Mouse (Mus musculus) frontal cortex, postnatal 10 days (tissue): ENCODE results near the gene Uvrag.
A peak's percentile ranks its signal among the peaks of the same experiment; 100 is the strongest.

Experiments used
- DNase-seq, 2 experiments: peaks; one replicate each; pipeline ENCODE4 v3.0.0; 2022; ENCODE audit warnings: low spot score in 2 of 2, mixed read lengths in 1 of 2

The Uvrag gene

DNA sequence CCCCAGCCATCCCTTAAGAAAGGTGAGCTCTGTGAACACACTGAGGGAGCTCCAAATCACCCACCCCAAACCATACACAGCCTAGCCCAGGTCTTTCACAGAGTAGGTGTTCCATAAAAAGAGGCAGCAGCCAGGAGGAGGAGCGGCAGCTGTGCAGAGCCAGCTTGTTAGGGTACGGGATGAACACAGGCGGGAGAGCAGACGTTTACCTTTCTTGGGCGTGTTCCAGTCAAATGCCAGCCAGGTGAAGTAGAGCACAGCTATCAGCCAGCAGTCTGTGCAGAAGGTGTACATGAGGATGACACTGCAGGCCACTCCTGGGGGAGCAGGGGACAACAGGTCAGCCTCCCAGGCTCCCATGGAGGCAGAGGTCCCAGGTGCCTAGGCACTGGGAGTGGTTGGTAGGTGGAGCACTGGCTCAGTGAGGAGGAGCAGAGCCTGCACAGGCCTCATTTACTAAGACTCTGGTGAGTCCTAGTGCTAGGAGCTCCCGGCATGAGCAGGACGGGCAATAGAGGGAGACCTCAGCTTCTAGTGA, 24.0 kb upstream of the Uvrag start:
- no peak for DNase-seq

DNA sequence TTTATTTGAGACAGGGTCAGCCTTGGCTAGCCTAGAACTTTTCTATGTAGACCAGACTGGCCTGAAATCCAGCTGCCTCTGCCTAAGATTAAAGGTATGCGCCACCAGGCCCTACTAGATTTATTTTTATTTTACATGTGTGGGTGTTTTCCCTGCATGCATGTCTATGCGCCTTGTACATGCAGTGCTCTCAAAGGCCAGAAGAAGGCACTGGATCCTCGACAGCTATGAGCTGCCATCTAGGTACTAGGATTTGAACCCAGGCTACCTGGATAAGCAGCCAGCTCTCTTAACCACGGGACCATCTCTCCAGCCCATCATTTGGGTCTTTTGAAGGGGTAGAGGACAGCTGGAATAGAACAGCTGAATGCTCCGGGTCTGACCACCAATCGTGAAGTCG, 21.5 kb upstream of the Uvrag start:
- DNase-seq = no peak

DNA sequence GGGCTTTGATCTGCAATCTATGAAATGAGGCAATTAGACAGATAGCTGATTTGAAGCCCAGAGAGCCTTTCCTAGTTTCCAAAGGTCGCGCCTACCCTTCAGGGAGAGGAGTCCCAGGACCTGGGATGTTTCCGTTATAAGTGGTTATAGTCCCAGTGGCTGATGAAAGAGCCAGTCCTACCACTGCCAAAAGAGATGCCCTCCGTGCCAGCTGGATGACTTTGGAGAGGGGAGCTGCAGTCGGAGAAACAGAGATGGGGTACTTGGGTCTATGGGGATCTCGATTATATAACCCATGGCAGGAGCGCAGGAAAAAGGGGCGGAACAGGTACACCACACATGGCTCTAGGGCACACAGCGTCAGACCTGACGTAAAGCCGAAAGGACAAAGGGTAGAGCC, 21.0 kb upstream of the Uvrag start:
- no peak for DNase-seq

DNA sequence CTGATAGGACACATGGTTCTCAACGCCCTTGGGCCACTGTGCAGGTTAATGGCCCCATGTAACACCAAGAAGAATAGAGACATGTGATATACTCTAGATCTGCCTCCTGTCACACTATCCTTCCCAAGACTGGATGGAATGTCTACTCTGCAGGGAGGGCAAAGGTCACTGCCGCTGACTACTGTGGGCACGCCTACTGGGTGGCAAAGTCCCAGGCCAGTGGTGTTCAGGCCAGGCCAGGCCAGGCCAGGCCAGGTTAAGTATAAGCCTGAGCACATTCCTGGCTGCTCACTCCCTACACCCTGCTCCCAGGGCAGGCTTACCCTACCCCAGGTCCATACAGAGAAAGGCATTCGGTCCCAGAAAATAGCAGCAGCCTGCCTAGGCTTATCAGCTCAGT, 20.6 kb upstream of the Uvrag start:
- no peak for DNase-seq

DNA sequence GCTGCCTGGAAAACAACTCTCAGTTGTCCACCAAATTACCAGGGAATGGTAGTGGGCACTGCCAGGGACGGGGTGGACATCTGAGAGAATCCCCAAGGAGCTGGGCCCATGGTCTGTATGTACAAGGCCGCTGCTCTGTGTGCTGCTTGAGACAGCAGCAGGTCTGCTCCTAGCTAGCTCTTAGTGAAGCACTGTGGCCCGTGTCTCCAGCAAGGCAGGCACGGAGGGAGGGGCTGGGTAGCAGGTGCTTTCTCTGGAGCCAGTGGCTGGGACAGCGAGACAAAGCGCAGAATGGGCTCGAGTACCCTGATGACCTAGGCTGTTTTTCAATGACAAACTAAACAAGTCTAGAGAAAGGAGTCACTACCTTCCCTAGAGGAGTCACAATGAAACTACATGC, 20.1 kb upstream of the Uvrag start:
- no peak for DNase-seq

DNA sequence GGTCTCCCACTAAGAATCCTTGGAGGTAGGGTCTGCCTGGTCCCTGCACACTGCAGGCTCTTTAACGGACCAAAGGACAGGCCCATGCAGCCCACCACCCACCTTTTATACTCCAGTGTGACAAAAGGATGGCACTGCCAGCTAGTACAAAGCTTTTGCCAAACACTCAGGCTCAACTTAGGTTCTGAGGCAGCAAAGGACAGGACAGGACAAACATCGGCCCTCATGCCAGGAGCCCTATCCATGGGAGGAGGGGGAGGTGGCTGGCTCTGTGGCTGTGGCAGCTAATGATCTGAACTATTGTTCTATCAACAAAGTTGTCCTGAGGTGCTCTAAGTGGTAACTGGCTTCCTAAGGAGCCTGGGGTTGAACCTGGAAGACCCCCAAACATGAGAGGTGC, 18.5 kb upstream of the Uvrag start:
- no peak for DNase-seq

DNA sequence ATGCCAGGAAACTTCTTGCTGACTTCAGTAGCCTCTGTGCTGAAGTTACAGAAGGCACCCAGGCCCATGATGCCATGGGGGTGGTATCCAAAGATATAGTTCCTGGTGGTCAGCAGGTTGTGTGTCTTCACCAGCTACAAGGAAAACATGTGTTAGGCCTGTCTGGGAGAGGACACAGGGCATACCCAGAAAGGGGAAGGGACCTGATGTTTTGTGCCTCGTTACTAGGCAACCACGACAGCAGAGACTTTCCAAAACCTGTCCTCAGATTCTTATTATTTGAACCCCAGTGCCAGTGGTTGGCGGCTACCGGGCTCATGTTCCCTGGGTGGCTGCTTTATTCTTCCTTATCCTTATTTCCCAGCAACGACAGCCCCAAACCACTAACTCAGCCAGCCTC, 18.0 kb upstream of the Uvrag start:
- no peak for DNase-seq

DNA sequence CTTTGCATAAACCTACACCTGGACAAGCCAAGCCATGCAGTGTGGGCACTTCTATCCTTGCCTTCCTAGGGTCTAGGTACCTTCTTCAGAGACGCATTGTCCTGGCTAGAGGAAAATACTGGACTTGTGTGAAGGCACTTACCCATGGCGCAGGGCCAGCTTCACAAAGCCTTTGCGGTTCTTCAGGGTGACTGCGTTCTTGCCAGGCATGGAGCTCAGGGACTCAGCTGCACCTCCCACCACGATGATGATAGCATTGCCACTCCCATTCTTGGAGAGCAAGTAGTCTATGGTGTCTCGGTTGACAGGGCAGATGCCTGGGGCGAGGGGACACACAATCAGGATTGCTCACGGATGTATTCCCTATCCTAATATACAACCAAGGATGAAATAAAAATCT, 17.1 kb upstream of the Uvrag start:
- DNase-seq = no peak

DNA sequence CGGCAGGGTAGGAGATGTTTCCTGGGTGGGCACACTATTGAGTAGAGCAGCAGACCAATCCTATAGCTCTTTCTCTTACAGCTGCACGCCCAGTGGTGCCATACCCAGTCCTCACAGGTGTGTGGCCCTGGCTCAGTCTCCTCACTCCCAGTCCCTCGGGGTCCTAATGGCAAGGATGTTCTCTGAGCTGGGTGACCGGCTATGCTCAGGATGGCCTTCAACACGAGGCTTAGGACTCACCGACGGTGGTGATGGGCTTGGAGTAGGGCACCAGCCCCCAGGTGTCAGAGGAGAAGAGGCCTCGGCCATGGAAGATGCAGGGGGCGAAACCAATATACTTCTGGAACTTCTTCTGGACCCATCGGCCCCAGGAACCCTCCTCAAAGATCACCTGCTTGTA, 15.8 kb upstream of the Uvrag start:
- no peak for DNase-seq

DNA sequence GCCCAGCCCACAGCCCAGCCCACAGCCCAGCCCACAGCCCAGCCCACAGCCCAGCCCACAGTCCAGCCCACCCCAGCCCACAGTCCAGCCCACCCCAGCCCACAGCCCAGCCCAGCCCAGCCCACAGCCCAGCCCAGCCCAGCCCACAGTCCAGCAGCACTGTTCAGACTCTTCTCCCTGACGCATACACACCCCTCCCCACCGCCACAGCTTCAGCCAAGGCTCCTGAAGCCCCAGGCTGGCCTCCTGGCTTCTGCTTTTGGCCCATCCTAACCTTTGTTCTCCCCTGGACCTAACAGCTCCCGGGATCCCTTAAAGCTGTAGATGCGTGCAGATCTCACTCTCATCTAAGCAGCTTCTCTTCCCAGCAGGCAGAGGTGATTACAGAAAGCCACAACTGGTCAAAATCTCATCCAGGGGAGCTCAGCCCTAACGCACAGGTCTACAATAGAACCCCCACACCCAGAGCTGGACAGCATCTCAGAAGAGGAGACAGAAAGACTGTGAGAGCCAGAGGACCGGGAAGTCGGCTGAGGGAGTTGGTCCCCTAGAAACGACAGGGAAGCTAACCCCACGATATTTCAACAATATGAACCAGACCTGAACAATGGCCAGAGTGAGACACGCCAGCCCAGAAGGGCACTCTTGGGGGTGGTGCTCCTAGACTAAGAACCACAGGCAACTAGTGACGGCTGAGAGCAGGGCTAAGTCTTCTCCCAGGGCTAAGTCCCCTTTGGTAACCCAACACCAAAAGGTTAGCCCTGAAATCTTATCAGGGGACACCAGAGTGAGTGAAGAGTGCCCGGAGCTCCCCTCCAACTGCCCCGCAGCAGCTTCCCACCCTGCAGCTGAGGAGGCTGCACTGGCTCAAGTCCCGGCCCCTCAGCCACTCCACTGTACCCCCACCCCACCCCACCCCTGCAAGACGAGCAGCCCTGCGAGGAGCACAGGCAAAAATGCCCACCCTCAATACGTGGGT, 14.7 kb upstream of the Uvrag start:
- DNase-seq = no peak

DNA sequence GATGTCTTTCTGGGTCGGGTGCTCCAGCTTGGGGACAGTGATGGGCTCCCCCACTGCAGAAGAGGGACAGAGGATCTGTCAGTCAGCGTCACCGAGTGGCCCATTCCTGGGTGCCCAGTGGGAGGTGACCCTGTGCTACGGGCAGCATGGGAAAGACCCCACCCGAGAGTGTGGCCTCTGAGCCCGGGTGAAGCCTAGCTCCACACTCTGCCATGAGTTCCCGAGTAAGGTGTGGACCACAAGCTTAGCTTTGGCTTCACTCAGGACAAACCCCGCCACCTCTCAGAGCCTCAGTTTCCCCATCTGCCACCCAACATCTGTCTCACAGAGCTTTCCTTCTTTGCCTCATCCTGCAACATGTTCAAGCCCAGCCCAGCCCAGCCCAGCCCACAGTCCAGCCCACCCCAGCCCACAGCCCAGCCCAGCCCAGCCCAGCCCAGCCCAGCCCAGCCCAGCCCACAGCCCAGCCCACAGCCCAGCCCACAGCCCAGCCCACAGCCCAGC, 13.8 kb upstream of the Uvrag start:
- DNase-seq = no peak

DNA sequence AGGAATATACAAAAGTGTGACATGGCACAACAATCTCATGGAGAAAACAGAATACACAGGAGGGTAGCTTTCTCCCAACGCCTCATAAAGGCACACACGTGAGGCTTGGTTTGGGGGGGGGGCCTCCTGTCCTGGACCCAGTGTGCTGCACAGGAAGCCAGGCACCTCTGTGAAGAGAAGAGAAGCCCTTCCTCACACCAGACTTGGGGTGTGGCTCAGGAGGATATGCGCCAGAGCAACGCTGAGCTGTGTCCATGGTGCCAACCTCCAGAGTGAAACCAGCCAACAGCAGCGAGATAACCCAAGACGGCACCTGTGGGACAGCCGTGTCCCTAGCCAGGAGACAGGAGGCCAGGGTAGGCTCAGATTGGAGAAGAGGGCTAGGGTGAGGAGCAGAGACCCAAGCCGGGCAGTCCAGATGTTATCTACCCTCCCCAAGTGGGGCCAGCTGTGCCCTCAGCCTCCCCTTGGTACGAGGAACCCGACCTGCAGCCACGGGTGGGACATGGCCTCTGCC, 12.8 kb upstream of the Uvrag start:
- no peak for DNase-seq

DNA sequence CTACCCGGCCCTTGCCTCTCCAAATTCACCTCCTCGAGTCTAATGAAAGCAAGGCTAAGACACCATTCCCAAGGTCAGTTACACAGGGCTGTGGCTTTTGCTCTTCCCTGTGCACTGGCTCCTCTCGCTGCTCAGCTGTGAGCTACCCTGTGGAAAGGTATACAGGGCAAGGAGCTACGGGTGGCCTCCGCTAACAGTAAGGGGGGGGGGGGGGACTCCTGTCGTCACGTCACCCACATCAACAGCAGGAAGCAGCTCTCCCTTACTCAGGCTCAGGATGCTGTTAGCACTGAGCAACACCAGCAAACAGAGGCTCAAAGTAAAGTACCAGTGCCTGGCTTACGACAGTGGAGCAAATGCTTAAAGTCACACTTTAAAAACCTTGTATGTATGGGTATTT, 11.8 kb upstream of the Uvrag start:
- DNase-seq = no peak

DNA sequence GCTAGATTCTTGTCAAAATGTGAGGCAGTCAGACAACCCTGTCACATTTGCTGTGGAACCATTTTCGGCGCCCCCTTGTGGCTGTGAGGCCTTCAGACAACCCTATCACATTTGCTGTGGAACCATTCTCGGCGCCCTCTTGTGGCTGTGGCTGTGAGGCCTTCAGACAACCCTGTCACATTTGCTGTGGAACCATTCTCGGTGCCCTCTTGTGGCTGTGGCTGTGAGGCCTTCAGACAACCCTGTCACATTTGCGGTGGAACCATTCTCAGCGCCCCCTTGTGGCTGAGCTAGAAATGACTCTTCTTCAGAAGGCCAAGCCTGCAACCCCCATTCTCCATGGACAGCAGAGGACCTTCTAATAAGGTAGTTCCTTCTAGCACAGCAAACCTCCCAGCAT, 10.4 kb upstream of the Uvrag start:
- DNase-seq = peak; percentile 84 to 88

DNA sequence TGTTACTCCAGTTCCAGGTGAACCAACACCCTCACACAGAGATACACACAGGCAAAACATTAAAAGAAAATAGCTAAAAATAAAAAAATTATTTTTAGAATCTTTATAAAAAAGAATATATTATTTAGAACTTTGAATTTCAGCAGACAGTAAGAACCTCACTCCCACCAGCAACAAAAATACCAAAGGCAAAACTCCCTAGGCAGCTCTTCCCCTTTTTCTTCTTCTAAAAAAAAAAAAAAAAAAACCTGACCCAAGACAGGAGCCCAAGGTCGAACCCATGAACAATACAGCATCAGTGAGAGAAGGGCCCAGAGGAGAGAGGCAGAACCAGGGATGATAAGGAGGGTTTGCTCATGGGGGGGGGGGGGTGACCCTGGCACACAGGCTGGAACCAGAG, 8.1 kb upstream of the Uvrag start:
- no peak for DNase-seq

DNA sequence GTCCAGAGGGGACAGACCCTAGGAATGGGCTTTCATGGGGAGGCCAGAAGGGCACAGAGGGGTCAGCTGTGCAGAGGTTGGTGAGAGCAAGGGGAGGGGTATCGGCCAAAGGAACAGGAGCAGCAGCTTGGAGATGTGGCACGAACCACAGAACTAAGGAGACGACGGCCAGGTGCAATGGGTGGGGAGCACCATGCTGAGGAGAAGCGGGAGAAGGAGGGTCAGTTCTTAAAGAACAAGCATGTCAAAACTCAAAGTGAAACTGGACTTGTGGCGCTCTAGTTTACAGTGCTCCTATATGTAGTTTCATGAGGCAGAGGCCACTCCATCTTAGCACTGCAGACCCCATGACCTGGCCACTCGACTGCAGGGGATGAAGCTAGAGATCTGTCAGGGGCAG, 6.6 kb upstream of the Uvrag start:
- DNase-seq = no peak

DNA sequence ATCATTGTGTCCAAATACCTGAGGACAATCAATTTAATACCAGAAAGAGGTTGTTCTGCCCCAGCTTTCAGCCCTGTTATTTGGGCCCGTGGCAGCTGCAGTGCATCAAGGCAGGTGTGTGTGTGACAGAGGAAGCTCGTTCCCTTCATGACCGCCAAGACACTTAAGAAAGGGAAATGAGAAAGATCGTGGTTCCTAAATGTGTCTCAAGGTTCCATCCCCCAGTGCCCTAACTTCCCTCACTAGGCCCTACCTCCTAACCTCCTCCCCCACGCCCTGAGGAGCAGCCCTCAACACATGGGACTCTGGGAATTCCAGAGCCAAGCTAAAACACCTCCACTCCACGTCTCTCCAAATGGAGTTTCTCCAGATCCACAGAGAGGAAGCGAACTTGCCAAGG, 6.0 kb upstream of the Uvrag start:
- DNase-seq = no peak

DNA sequence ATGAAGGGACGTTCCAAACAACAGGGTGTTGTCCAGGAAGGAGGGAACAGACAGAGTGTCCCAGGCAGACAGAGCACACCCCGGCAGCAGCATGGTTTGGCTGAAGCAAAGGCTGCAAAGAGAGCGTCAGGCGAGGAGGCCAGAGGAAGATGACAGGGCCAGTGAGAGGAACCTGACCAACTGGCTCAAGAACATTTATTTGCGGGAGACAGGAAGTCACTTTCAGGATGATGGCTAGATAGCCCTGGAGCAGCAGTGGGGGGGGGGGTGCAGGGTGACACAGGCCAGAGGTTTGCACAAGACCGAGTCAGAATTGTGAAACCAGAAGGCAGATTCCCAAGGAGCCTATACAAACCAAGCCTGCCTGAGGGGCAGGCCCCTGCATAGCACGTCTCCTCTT, 5.1 kb upstream of the Uvrag start:
- no peak for DNase-seq

DNA sequence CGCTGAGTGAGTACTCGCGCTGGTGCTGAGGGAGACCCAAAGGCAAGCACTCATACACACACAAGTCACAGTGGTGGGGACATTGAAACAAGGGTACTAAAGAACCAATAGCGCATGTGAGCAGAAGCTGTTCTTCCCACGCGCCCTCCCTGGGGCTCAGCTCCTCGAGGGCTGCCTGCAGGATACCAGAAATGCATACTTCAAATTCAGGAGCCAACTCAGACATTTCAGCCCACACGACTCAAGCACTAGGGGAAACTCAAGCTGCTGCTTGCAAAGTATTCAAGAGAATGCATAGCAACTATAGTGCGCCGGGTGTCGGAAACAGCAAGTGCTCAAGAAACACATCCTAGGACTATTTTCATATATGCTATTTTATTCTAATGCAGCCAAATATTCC, 3.7 kb upstream of the Uvrag start:
- peak; percentile 36 to 64 for DNase-seq

DNA sequence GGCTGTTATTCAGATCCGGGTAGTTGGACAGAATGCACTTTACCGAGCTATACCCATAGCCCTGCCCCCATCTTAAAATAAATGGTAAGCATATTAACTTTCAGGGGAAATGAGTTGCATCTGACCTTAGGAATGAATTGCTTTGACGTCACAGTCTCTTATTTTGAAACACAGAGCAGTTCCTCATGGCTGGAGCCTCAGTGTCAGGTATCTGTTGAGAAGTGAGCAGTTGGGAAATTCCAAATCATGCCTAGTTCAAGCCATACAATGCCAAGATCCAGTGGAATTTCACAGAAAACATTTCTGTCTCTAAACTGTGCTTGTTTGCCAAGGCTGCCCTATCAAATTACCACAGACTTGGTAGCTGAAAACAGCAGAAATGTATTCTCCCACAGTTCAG, 2.3 kb upstream of the Uvrag start:
- DNase-seq = no peak

DNA sequence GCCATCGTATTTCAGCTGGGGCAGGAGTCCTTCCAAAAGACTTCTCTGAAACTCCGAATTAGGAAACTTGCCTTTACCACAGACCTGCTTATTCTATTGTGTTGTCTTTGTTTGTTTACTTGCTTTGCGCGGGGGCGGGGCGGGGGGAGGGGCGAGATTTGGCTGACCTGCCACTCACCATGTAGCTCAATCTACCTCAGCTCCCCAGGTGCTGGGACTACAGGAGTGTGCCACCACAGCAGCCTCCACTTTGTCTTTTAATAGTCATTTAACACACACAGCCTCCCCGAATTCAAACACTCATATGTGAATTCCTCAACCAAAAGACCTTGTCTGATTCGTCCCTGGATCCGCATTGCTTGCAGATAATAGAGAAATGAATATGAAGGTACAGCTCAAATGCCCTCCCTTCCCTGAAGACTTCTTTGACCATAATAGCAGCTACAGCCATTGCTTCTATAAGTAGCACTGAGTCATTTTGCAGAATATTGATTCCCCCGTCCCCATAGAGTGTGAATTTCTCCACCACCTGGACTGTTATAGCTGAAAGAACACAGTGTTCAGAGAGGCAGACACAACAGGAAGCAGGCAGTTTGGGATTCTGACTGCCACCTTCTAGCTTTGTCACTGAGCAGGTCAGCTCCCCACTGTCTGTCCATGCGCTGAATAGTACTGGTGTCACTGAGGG, 1.1 kb upstream of the Uvrag start:
- no peak for DNase-seq

DNA sequence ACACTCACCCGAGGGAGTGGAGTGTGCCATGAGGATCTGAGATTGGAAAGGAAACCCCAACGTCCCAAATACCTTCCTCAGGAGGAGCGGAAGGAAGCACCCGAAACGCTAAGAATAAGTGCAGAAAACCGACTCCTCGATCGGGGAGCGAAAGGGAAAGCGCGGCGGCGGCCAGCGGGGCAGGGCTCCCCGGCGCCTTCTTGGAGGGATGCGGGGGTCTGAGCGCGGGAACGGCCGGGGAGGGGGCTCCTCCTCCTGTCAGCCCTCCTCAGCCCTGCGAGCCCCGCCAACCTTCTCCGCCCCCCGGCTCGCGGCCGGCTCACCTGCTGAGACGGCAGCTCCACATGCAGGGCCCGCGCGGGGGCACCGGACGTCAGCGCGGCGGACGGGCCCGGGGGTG, 430 bp downstream of the Uvrag start:
- peak in 1 of 2 experiments; percentile 52 for DNase-seq
